ENCODE assay signal across 16 mouse cellular contexts in genomic region chr1:90488991-90489390, GRCm38 (mm10).
DNase-seq lines count a peak whose midpoint lies in the region; ATAC-seq lines count a peak whose summit lies in the region.
"Had no signal": no experiment of that assay in that cellular context is flagged by ENCODE, and none has a peak within 500 bp of the region (broad histone marks: within the 10 kb centered on the region; RNA-seq: fewer than 3 reads in every experiment).

No protein-coding gene starts in this region.

- no peak for DNase-seq in frontal cortex, postnatal 25 days (ENCODE audit: low spot score in 2 of 2)
- DNase-seq in layer of hippocampus, adult 9-11 months = peak; percentile 24
- DNase-seq in layer of hippocampus, postnatal 14 days (ENCODE audit: low spot score in 2 of 2) = no peak
- DNase-seq in ES-CJ7 (ENCODE audit: low read depth, low spot score) = peak; percentile 48
- DNase-seq in left cerebral cortex, adult 9 months (ENCODE audit: low spot score in 2 of 2) = peak; percentile 19 to 31
- DNase-seq in kidney, adult 18-20 months = no peak
- DNase-seq in gastrocnemius, postnatal 4 days (ENCODE audit: low spot score in 2 of 2) = no peak
- DNase-seq: cerebellum, postnatal 10 days; heart, postnatal 36 days; kidney, adult 2 months; kidney, postnatal 36 days; lung, postnatal 4 days; thymus, postnatal 36 days had no signal

- peak; percentile 29; the same call in 1 of the 2 replicates for ATAC-seq in frontal cortex, adult (ENCODE audit: low TSS enrichment)
- ATAC-seq: hindbrain, postnatal 0 days; midbrain, embryonic 13.5 days had no signal

Comparison
In these comparisons a context has a peak if more than half of its experiments do, and no peak if none do; other contexts are left out.
1. DNase-seq: peak in layer of hippocampus, adult 9-11 months (single experiment), ES-CJ7 (single experiment) and left cerebral cortex, adult 9 months (2 of 2); none in frontal cortex, postnatal 25 days (0 of 2), layer of hippocampus, postnatal 14 days (0 of 2), kidney, adult 18-20 months (single experiment) and gastrocnemius, postnatal 4 days (0 of 2).